Mouse (Mus musculus) cerebellum, adult 8-10 months (tissue): ENCODE results near the gene Fam117b.
A peak's percentile ranks its signal among the peaks of the same experiment; 100 is the strongest.

Source experiments
- DNase-seq: peaks from one replicate; pipeline ENCODE4 v3.0.0; 2022

The Fam117b gene

DNA sequence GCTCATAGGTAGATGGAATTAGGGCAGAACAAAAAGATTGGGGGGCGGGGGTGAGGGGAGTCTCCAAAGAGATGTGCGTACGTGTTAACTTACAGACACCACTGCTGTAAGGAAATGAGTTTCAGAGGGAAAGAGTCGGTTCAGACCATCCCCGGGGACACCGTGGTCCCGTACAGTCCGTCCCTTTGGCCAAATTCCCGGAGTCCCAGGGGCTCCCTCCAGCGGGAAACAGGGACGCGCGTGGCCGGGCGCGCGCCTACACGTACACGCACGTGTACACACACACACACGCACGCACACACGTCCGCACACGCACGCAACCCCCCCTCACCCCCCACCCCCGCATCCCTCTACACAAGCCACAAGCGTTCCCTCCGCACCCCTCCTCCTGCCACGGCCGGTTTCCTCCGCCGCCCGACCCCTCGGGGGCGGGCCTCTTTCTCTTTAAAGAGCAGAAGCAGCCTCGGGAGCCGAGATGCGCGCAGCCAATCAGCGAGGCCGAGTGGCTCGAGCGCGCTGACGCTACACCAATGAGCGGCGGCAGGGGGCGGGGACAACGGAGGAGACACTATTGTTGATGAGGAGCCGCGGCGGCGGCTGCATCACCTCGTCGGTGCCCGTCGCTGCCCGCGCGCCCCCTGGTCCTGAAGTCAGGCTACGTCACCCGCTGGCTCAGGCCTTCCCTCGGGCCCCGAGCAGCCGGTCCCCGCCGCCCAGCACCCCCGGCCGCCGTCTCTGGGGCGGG is at the start of gene Fam117b:
Gene Fam117b, plus strand, starts transcription at position 594 of the 745 bp plus-strand sequence.
- DNase-seq: peak; percentile 97

DNA sequence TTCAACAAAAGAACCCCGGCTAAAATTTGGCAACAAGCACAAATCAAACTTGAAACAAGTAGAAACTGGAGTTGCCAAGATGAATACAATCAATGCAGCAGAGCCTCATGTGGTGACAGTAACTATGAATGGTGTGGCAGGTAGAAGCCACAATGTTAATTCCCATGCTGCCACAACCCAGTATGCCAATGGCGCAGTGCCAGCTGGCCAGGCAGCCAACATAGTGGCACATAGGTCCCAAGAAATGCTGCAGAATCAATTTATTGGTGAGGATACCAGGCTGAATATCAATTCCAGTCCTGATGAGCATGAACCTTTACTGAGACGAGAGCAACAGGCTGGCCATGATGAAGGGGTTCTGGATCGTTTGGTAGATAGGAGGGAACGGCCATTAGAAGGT is 44.8 kb upstream of the Fam117b start:
- DNase-seq: no peak

DNA sequence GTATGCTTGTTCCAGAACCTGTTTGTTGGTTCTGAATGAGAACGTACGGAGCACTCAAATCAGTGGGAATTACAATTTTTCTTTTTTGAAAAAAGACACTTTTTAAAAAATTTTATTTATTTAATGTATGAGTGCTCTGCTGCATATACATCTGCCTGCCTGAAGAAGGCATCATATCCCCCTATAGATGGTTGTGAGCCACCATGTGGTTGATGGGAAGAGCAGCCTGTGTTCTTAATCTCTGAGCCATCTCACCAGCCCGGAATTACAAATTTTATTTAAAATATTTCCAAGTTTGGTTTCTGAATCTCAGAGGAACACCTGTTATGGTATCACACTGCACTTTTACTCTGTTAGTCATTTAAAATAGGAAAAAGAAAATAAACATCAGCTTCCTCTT is 38.8 kb upstream of the Fam117b start:
- DNase-seq: no peak

DNA sequence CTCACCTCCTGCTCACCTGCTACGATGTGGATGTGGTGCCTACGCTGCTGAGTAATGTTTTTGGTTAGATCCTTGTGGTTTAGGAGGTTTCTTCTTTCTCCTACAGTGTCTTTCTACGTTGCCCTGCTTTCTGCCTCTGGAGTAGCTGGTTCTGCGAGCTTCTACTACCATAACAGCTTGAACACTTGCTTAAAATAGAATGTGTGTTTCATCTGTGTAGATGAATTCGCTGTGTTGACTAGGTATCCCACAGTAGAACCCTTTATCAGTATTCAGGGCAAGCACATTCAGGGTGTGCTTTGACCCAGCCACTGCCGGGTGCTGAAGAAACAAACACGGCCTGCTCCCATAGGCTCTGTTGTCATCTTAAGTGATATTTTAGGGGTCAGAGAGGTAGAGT is 34.7 kb upstream of the Fam117b start:
- DNase-seq: no peak

DNA sequence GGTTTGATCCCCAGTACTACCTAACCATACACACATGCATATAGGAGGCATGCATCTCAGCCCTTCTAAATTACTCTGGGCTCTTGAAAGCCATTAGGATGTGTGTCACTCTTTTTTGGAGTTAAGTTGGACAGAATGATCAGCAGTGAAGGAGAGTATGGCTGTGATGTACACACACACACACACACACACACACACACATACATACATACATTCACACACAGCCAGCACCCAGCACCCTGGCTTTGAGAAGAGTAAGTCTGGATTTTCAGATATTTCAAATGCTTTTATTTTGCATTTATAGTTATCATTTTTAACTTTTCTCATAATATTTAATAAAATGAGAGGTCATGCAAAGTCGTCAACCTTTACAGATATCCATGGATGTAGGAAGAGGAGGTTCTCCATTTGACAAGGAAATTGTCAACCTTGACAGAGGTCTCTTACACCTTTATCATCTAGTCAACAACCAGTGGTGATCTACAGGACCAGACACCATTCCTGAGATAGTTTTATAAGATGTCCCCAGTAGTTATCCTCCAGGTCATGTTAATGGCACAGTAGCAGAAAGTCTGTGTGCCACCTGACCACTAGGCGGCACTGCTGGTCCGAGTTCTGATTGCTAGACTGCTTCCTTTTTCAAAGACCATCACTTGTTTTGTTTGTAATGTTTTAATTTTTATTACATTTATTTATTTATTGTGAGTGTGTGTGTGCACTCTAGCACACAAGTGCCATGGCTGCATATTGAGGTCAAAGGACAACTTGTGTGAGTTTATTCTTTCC is 29.3 kb upstream of the Fam117b start:
- DNase-seq: peak; percentile 75

DNA sequence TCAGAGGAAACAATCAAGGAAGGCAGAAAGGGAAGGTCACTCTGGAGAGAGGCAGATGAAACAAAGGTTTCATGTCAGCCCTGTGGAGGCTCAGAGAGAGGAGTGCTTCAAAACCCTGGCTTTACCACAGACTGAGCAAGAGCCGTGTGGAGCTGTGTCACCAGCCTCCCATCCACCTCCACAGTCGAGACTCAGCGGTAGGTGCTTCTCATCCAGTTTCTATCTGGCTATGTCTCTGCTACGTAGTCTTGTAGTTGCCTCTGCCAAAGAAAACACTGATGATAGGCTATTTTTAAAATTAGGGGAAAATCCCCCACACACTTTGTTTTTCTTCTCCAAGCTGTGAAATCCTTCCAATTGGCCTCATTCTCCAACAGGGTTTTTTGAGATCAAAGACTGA is 25.9 kb upstream of the Fam117b start:
- DNase-seq: no peak

DNA sequence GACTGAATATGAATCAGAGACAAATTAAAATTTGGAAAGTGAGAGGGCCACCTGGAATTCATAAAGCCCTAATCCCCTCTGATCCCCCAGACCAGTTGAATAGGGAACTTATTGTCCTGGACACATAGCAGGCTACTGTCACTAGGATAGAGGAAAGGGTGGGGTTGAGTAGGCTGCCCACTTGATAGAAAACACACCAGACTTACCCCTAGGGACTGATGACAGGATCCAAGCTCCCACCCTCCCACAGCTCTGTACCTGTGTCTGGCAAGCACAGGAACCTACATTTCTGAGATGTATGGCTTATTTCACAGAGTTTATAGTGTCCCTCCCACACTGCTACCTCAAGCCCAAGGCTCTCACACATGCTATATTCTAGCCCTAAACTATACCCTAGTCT is 24.8 kb upstream of the Fam117b start:
- no peak for DNase-seq

DNA sequence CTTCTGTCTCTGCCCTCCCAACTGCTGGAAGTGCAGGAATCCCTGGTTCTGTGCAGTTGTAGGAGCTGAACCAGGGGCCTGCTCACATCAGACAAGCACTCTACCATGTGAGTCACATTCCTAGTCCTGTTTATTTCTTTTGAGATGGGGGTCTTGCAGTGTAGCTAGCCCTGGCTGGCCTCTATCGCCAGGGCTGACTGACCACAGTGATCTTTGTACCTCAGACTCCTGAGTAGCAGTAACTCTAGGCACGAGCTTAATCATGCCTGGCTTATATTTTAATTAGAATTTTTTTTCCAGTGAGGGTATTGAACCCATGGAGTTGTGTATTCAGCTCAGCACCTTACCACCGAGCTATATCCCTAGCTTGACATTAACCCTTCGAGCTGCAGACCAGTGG is 21.6 kb upstream of the Fam117b start:
- no peak for DNase-seq

DNA sequence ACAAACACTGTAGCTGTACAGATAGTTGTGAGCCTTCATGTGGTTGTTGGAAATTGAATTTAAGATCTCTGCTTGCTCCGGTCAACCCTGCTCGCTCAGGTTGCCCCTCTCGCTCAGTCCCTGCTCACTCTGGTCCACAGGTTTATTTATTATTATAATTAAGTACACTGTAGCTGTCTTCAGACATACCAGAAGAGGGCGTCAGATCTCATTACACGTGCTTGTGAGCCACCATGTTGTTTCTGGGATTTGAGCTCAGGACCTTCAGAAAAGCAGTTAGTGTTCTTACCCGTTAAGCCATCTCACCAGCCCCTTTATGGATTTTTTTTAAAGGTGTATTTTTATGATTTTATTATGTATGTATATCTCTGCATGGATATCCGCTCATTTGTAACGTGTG is 20.0 kb upstream of the Fam117b start:
- DNase-seq: no peak

DNA sequence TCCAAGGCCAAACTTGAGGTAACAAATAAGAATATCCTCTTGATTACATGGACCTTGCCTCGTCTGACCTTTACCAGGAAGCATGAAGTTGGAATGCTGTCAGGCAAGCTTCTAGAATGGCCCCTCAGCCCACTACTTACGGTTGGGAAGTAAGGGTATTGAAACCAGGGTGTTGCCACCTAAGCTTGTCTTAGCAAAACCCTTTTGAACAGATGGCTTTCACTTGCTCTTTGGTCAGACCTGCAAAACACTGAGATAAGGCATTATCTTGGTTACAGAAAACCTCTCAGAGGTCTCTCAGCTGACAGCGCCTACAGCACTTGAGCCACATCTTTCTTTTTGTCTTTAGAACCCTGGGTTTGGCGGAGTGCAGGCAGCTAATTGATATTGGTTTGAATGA is 18.8 kb upstream of the Fam117b start:
- no peak for DNase-seq

DNA sequence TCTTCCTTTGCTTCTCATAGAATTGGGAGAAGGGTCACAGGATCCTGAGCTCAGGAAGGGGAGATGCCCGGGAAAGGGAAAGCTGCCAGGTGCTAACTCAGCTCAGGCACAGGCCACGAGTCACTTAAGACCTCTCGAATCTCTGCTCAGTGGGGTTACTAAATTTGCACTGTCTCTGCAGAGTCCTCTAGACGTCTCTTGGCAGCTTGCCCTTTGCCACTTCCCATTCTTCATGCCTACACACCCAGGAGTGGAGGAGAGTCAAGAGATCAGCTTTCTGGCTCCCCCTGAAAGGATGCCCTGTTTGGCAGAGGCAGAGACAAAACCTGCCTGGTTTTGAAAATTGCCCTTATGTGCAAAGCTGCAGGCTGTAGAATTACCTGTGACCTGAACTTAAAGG is 17.4 kb upstream of the Fam117b start:
- no peak for DNase-seq

DNA sequence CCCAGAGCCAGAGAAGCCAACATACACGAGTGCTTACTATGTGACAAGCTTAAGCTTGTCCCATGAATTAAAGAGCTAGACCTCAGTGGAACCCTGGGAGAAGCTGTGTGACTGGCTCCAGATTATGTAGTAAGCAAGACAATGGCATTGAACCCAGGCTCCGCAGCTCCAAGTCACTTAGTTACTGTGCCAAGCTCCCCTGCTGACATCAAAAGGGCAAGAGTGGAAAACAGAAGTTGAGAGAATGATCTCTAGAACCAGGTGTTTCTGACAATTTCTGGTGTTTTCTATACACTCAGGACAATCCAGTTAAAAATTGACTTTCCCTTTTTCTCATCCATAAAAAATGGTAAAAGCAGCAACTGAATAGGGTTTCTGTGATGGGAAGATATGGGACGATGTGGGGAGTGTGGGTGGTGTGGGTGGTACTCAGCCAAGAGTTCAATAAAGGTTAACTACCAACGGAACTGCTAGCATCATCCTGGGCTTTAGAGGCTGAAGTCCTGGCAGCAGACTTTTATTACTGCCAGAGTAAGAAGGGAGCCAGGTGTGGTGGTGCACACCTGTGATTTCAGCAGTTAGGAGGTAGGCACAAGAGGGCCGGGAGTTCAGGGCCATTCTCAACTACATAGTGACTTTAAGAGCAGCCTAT is 15.5 kb upstream of the Fam117b start:
- no peak for DNase-seq

DNA sequence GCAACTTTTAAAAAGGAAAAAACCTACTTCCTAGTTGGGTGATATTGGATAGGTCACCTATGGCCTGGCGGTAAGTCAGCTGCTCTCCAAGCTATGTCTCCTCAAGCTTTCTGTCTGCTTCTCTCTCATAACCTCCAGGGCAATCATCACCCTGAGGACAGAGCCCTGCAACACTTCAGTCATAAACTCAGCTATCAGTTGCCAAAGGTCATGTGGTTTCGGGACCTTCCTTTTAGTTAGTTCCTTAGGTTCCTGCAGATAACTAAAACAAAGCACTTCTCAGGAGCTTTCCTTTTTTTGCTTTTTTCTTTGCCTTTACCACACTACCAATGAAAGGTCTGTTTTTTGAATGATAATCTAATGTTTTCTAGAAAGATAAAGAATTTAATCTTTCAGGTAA is 13.1 kb upstream of the Fam117b start:
- no peak for DNase-seq

DNA sequence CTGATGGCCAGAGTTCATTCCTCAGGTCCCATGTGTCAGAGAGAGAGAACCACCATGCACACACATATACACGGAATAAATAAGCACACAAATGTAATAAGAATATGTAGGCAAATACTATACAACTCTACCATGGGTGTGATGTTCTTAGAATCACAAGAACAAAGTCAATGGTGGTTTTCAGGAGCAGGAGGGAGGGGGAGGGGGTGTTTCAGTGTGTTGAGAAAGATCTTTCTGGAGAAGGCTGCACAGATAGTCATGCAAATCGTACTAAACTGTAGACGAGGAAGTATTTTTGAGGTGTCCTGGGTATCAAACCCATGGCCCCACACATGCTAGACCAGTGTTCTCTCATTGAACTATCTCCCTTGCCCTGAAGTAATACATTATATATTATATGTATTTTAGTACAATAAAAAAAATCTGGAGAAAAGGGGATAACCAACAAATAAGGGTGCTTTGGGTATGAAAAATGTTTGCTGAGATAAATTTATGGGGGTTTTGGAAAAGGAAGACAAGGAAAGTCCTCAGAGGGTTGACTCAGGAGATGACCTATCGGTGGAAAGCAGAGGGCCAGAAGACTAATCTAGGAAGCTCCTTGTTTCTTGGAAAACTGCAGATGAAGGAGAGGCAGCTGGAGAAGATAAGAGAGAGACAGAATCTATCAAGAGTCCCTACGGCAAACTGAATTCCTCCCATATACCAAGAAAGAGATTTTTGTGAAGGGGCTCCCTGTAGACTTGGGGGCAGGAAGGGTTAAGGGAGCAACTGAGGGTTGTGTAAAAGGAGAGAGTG is 11.5 kb upstream of the Fam117b start:
- no peak for DNase-seq

DNA sequence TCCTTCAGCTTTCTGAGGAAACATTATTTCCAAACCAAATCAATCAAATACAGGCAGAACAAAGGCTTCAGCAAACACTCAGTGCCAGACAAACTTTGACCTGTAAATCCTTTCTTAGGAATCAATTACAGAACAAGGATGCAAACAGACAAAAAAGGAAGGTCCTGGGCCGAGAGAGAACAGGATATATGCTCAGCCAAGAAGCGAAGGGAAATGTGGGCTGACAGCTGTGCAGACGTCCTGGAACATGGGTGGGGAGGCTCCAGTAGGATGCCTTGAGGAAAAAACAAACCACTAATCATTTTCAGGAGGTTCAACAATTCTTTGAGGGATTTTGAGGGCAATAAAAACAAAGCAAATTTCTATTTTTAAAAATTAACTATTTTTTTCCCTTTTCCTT is 10.2 kb upstream of the Fam117b start:
- DNase-seq: no peak

DNA sequence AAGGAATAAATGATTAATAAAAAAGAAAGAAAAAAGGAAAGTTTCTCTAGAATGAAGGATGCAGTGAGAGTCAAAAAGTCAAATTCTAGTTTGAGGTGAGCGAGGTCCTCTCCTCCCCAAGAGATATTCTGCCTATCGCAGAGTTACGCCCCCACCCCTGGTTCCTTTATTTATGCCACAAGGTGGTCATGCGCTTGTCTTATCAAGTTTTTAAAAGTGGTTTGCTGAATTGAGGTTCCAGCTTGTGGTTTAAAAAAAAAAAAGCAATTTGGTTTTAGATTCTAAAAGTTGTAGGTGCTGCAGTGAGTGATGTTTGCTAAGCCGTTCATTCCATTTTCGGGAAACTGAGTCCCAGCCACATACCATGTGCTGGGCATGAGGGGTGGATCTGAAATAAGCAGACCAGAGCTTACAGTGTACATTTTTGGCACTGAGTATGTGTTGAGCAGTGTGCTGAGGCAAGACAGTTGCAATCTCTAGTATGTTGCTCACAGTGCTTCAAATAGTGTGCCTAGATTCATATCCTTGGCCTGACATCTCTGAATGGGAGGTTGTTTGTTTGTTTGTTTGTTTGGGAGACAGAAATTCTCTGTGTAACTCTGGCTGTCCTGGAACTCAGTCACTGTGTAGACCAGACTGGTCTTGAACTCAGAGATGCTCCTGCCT is 8.0 kb upstream of the Fam117b start:
- DNase-seq: no peak

DNA sequence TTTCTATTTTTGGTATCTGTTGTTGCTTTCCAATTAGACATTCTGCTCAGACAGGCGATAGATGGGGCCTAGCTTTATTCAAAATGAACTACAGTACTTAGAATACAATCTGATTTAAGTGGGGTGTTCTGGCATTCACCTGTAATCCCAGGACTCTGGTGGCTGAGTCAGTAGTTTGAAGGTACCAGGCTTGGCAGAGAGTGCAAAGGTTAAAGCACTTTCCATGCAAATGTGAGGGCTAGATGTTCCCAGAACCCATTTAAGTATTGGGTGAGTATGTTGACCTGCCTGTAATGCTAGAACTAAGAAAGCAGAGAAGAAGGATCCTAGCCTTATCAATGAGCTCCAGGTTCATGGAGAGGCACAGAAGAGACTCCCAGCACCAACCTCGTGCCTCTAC is 6.9 kb upstream of the Fam117b start:
- DNase-seq: no peak

DNA sequence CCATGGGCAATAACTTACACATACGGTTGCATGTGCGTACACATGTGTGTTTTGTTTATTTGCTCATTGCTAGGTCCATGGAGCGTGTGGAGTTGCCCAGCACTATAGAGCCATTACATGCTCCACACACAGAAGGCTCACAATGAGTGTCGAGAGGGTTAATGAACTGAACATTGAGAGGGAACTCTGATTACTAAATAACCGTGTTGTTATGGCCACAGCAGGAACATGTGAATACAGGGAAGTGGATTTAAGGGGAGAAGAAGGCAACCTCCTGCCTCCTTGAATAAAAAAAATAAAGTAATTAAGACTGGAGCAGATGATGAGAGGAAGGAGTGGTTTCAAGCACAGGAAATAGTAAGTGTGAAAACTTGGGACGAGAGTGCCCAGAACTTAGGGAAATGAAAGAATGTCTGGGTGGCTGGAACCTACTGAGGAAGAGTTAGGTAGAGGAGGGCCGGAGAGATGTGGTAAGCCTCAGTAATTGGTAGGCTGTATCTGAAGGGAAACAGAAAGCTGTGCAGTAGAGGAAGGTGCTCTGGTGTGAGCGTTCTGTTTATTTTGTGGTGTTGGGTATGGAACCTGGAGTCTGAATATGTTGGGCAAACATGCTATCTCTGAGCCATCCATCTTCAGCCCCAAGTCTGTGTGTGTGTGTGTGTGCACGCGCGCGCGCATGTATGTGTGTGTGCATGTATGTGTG is 5.8 kb upstream of the Fam117b start:
- no peak for DNase-seq

DNA sequence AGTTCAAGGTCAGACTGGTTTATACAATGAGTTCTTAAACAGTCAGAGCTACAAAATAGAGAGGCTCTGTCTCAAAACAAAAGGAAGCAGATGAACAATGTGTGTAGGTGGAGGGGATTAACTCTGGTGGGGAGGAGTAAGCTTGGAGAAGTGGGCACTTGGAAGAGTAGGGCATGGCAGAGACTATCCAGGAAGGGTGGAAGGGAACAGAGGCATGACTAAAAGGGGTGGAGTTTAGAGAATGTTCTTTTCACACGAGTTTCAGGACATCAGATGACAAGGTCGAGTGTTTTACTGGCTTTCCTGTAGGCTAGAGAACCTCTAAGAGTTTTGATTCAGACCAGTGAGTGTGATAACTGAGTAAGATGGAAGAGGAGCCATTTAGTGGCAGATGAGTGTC is 5.1 kb upstream of the Fam117b start:
- no peak for DNase-seq

DNA sequence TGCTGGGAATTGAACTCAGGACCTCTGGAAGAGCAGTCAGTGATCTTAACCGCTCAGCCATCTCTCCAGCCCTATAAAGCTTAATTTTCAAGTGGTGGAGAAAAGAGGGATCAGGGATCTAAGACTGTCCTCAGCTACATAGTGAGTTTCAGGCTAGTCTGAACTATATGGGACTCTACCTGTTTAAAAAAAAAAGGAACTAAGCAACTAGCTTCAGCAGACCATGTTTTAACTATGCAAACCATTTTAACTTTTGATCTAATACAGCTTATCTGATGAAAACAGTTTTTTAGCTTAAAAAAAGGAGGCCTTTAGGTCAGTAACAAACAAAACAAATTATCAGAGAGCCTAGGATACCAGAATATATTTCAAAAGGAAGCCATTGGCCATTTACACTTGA is 1.9 kb upstream of the Fam117b start:
- DNase-seq: no peak

DNA sequence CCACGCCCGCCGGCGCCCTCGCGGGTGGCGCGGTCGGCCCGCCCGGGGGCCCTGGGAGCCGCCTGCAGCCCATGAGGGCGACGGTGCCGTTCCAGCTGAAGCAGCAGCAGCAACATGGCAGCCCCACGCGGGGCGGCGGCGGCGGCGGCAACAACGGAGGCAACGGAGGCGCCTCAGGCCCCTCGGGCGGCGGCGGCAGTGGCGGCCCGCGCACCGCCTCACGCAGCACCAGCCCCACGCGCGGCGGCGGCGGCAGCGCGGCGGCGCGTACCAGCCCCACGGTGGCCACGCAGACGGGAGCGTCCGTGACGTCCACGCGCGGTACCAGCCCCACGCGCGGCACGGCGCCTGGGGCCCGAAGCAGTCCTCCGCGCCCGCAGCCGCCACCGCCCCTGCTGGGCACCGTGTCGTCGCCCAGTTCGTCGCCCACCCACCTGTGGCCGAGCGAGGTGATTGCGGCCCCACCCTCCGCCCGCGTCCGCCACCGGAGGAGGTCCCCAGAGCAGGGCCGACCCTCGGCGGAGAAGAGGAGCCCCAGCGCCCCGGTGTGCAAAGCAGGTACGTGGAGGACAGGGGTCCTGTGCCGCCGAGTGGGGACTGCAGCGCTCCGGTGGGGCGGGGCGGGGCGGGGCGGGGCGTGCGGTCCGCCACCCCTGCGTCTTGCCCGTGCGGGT is 526 bp downstream of the Fam117b start:
- DNase-seq: peak; percentile 65

DNA sequence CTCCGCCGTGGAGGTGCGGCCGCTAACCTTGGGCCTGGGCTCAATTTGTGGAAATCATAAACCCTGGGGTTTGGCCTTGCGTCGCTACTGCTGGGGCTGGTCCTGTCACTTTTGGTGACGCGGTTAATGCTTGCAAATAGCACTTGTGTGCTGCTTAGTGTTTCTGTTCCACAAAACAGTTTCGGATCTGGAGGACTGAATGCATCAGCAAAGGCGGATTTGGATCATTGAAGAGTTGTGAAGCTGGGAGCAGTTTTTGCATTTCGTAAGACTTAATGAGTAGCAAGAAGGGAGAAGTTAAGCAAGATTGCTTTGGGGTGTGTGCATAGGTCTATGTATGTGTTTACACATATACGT is 1.0 kb downstream of the Fam117b start:
- no peak for DNase-seq
